Mouse (Mus musculus) forebrain, embryonic 16.5 days (tissue): Measurements from ENCODE around the gene Safb. TPM values are rescaled to one million over a fixed set of nuclear protein-coding genes. Genes with fewer than 3 reads are reported as not detected.
A peak's percentile ranks its signal among the peaks of the same experiment; 100 is the strongest.

ENCODE experiments used
- ATAC-seq: fragments of 200-750 bp; cut with Nextera tagmentation; 2 replicates; pipeline ENCODE4 v1.8.0; 2017; ENCODE audit warnings: mild to moderate bottlenecking, moderate library complexity
- H3K27ac ChIP-seq: fragments of 300-500 bp; sonication (generic); 2 replicates; pipeline ENCODE4 v1.5.1; 2014; ENCODE audit warnings: low read length, control low read depth
- H3K27me3 ChIP-seq: fragments of 300-500 bp; sonication (generic); replicated peaks from 2 replicates; pipeline ENCODE4 v1.6.1; 2014; ENCODE audit warnings: low read length; ENCODE audit not compliant: control insufficient read depth, insufficient read depth
- H3K36me3 ChIP-seq: fragments of 300-500 bp; sonication (generic); 2 replicates; pipeline ENCODE4 v1.6.1; 2014; ENCODE audit not compliant: control insufficient read depth, insufficient read depth
- H3K4me1 ChIP-seq: fragments of 300-500 bp; sonication (generic); replicated peaks from 2 replicates; pipeline ENCODE4 v1.6.1; 2014; ENCODE audit warnings: low read length; ENCODE audit not compliant: control insufficient read depth, insufficient read depth
- H3K4me2 ChIP-seq: fragments of 300-500 bp; sonication (generic); 2 replicates; pipeline ENCODE4 v1.6.1; 2014; ENCODE audit warnings: mild to moderate bottlenecking, low read length, control low read depth
- H3K4me3 ChIP-seq: fragments of 300-500 bp; sonication (generic); replicated peaks from 2 replicates; pipeline ENCODE4 v1.5.1; 2014; ENCODE audit warnings: mild to moderate bottlenecking, low read length, control low read depth
- H3K9ac ChIP-seq: fragments of 300-500 bp; sonication (generic); replicated peaks from 2 replicates; pipeline ENCODE4 v1.6.1; 2014; ENCODE audit warnings: low read depth, low read length, control low read depth
- H3K9me3 ChIP-seq: fragments of 300-500 bp; sonication (generic); 2 replicates; pipeline ENCODE4 v1.6.1; 2016; ENCODE audit warnings: low read length; ENCODE audit not compliant: control insufficient read depth
- WGBS: fragments of 180-500 bp; shearing (Covaris S2); extraction: QIAGEN DNeasy Blood & Tissue Kit; methylation state at CpG from one replicate; pipeline ENCODE4 v1.1.7; 2014; 5-methylcytosine and 5-hydroxymethylcytosine counted together
- polyA plus RNA-seq: library from polyadenylated mRNA; unstranded; fragments of >200 nt; fragmentation: Nextera tagmentation; extraction: Ambion mirVana; gene quantifications from 2 replicates; pipeline ENCODE4 v1.2.1, GENCODE M21; 2015

Safb gene
- polyA plus RNA-seq, 1 experiment from 2014 or later: 133 TPM

DNA sequence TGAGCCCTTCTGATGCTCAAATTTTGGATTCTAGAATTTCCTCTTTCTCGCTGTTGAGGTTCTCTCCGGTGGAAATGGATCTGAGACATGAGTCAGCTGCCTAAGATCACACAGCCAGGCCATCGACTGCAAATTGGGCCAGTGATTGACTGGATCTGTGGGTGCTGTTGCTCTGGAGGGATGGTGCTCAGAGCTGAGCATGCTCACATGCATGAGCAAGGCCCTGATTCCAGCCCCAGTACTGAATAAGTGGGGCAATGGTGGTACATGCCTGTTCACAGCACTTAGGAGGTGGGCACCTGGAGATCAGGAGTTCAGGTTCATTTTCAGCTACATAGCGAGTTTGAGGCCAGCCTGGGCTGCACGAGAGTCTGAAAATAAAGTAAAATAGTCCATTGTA lies 38.0 kb upstream of the Safb start:
- ATAC-seq: no peak
- Histone ChIP-seq H3K9ac (no peak overlapping the region), H3K27ac (peak overlapping the region; percentile 63), H3K27me3 (no peaks in the 10 kb centered on the region), H3K4me2 (no peak overlapping the region), H3K4me3 (no peak overlapping the region), H3K9me3 (no peaks in the 10 kb centered on the region), H3K4me1 (peaks cover 36% of the 10 kb centered on the region), H3K36me3 (no peaks in the 10 kb centered on the region)
- WGBS: 79% methylated on average over 5 of the region's 5 CpGs

DNA sequence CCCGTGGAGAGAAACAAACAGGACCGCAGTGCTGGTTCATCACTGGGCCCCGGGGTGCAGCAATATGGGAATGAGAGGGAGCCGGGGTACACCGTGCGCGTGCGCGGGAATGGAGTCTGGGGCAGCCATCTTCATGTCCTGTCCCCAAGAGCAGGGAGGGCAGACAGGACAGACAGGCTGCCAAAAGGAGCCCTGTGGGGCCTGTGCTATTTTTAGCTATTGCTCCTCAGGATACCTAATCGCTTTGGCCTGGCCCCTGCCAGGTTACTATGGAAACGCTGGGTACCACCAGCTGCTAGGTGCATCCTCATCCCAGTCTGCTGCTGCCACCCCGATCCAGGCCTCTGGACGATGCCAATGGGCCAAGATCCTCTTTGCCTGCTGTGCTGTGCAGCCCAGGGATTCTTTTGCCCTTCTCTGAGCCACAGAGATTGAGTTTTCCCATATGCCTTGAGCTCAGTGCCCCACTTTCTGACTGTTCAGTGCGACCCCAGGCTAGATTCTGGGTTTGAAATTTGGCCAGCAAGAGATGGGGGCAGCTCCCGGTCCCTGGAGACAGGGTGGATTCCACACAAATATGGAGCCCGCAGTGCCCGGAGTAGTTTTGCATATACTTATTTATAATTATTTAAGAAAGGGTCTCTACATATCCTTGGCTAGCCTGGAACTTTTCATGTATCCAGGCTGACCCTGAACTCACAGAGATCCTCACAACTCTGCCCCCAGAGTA lies 37.3 kb upstream of the Safb start:
- Histone ChIP-seq H3K27me3 (no peaks in the 10 kb centered on the region), H3K4me1 (peaks cover 43% of the 10 kb centered on the region), H3K27ac (peak overlapping the region; percentile 63), H3K9ac (0 out of 2 replicates have a peak overlapping the region, but pooled peaks have one; percentile 33), H3K4me3 (no peak overlapping the region), H3K4me2 (no peak overlapping the region), H3K36me3 (no peaks in the 10 kb centered on the region), H3K9me3 (no peaks in the 10 kb centered on the region)
- WGBS: 43% methylated on average over 17 of the region's 17 CpGs
- ATAC-seq: no peak

DNA sequence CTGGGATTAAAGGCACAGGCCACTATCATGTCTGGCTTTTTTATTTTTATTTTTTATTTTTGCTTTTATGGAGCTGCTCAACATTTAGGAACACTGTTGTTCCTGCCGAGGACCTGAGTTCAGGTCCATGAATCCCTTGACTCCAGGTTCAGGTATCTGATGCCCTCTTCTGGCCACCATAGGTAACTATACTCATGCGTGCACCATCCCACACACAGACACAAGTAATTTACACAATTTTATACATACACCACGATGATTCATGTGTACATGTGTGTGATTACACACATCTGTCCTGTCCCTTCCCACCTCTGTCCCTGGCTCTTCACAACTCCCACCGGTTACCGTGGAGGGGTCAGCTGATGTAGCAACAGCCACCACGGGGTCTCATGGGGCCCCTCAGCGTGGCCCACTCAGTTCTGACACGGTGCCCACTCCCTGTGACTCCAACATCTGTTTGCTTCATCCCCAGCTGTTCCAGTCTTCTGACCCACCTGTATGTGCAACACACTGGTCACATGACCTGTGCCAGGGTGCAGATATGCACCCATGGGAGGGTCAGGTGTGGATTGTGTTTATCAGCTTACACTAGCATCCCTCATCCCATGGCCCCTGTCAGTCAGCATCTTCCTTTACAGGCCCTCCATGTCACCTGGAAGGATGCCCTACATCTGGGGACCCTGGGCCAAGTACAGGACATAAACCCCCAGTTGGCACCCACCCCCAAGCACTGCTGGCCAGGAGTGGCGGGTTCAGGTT lies 36.6 kb upstream of the Safb start:
- Histone ChIP-seq H3K4me3 (no peak overlapping the region), H3K27ac (peak overlapping the region; percentile 63), H3K4me2 (no peak overlapping the region), H3K9me3 (no peaks in the 10 kb centered on the region), H3K9ac (no peak overlapping the region), H3K4me1 (peaks cover 44% of the 10 kb centered on the region), H3K36me3 (no peaks in the 10 kb centered on the region), H3K27me3 (no peaks in the 10 kb centered on the region)
- no peak for ATAC-seq
- 70% methylated on average over 9 of the region's 9 CpGs for WGBS

DNA sequence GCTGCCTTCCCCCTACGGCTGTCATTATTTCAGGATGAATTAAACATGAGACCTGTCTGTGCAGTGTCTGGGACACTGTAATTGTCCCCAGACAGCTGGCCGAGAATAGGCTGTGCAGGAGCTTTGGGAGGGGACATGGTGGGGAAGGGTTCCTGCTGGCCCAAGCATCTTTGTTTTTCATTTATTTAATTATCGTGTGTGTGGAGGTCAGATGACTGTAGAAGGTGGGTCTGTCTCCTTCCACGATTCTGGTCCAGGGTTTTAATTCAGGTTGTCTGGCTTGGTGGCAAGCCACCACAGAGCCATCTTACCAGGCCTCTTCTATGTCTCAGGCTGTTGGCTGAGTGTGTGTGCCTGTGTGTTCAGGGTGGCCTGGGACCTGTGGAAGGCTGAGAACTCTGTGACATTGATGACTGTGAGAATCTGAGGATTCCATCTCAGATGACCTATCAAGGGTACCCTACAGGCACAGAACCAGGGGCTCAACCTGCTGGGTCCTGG lies 36.0 kb upstream of the Safb start:
- WGBS: 15% methylated on average over 4 of the region's 4 CpGs
- no peaks in the 10 kb centered on the region for H3K36me3 ChIP-seq
- no peak overlapping the region for H3K9ac ChIP-seq
- H3K4me3 ChIP-seq: no peak overlapping the region
- ATAC-seq: no peak
- no peaks in the 10 kb centered on the region for H3K9me3 ChIP-seq
- H3K27me3 ChIP-seq: no peaks in the 10 kb centered on the region
- H3K4me2 ChIP-seq: no peak overlapping the region
- peaks cover 42% of the 10 kb centered on the region for H3K4me1 ChIP-seq
- no peak overlapping the region for H3K27ac ChIP-seq

DNA sequence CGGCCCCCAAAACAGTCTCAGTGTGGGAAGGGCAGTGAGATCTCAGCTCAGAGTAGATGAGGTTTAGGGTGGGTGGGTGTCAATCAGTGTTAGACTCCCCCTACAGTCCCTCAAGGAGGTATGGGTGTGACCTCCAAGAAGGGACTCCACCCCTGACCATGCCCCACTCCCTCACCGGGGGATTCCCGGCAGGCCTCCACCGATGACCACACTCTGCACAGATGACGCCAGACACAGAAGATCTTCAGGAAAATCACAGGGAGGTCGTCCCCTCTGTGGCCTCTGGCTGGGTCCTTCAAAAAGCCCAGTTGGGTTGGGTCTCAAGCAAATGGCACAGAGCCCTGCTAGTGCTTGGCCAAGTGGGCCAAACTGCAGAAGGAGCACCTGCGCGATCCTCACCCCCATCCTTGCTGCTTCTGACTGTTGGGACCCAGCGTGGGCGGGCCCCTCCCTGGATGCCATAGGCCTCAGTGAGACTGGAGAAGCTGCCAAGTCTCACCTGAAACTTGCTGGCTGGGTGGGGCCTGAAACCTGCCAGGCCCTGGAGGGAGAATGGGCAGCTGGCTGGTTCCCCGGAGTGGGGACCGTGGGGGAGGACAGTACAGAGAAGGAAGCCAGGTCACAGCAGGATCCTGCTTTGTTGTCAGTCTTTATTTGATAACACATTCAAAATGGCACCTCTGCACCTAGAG lies 33.7 kb upstream of the Safb start:
- Histone ChIP-seq H3K9ac (no peak overlapping the region), H3K36me3 (no peaks in the 10 kb centered on the region), H3K4me2 (no peak overlapping the region), H3K27me3 (no peaks in the 10 kb centered on the region), H3K27ac (peak overlapping the region; percentile 94), H3K4me3 (no peak overlapping the region), H3K4me1 (peaks cover 42% of the 10 kb centered on the region), H3K9me3 (no peaks in the 10 kb centered on the region)
- 82% methylated on average over 12 of the region's 12 CpGs for WGBS
- ATAC-seq: no peak

DNA sequence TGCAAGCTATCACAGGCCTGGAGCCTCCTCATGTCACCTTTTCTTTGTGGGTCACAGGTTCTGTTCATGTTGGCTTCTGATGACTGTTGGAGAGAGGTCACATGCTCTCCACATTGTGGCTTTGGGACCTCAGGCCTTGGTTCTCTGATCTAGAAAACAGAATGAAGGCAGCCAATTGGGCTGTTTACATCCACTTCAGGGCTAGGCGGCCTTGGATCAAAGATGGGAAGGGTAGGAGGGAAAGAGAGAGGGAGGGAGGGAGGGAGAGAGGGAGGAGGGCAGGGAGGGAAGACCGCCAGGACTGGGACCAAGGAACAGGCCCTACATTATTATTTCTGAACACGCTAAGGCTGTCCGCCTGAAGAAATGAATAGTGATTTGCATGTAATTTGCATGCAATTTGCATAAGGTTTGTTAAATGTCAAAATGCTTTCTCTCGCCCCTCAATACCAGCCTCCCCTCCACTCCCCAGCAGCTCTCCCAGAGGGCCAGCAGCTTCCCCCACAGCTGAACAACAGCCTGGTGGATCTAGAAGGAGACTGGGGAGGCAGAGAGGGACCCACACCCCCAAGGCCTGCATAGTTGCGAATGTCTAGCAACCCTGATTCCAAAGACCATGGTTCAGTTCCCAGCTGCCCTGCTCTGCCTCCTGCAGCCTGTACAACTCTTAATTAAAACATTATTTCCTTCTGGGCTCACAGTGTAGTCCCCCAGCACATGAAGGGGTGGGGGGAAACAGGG lies 32.6 kb upstream of the Safb start:
- 14% methylated on average over 6 of the region's 6 CpGs for WGBS
- Histone ChIP-seq H3K4me3 (no peak overlapping the region), H3K36me3 (no peaks in the 10 kb centered on the region), H3K9ac (peak overlapping the region; percentile 15; the same call in 1 of the 2 replicates), H3K27me3 (no peaks in the 10 kb centered on the region), H3K27ac (peak overlapping the region; percentile 94), H3K9me3 (no peaks in the 10 kb centered on the region), H3K4me2 (no peak overlapping the region), H3K4me1 (peaks cover 38% of the 10 kb centered on the region)
- peak; percentile 90 for ATAC-seq

DNA sequence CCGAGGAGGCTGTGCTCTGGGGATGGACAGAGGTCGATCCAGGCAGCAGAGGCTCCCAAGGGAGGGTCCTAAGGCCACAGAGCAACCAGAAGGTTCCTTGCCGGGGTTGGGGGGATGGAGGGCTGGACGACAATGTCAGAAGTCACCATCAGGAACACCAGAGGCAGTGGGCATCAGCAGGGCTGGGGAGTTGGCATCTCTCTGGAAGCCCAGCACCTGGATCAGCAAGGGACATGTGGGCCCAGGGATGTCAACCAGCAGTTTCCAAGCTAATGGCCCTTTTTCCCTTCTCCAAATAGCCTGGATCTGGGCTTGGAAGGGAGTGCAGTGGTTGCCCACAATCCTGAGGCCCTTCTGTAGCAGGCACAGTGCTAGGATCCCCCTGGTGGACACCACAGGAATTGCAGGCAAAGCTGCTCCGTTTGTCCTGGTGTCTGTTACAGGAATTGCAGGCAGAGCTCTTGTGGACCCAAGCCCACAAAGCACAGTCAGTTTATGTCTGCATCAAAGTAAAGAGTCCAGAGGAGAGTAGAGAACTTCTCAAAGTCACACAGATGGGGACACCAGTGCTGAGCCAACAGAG lies 31.8 kb upstream of the Safb start:
- Histone ChIP-seq H3K4me2 (no peak overlapping the region), H3K27ac (peak overlapping the region; percentile 94), H3K9ac (peak overlapping the region; percentile 15; the same call in 1 of the 2 replicates), H3K27me3 (no peaks in the 10 kb centered on the region), H3K36me3 (no peaks in the 10 kb centered on the region), H3K9me3 (no peaks in the 10 kb centered on the region), H3K4me3 (no peak overlapping the region), H3K4me1 (peaks cover 32% of the 10 kb centered on the region)
- 47% methylated on average over 5 of the region's 5 CpGs for WGBS
- ATAC-seq: peak; percentile 34

DNA sequence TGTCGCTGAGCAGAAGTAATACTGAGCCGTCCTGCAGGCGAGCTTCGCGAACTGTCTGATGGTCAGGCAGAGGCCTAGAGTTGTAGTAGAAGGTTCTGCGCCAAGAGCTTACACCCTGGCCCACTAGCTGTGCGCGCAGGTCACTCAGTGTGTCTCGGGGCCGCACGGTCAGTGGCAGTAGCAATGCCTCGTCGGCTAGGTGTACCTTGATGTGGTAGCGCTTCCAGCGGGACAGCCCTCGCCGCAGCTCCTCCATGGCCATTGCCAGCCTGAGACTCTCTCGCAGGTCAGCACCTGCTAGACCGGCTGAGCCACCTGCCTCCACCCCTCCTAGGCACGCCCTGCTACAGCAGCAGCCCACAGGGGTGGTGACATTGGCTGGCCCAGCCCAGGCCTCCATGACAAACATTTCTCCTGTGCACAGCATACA lies 30.5 kb upstream of the Safb start, which contains the start of gene Gm20219:
Gm20219 (minus strand) TSS at position 266 of the 430 bp plus-strand sequence.
- Histone ChIP-seq H3K36me3 (no peaks in the 10 kb centered on the region), H3K4me3 (no peak within 1 kb of the TSS), H3K9me3 (no peaks in the 10 kb centered on the region), H3K27me3 (no peaks in the 10 kb centered on the region), H3K27ac (no peak within 1 kb of the TSS), H3K4me1 (peaks cover 22% of the 10 kb centered on the region), H3K4me2 (no peak within 1 kb of the TSS), H3K9ac (no peak within 1 kb of the TSS)
- ATAC-seq: no peak
- 86% methylated on average over 20 of the region's 20 CpGs for WGBS
